Mouse (Mus musculus) bone marrow macrophage, adult 2 months (primary cell): Measurements from ENCODE around the gene Metap1.

Experiments used
- CTCF ChIP-seq: IDR thresholded peaks from 2 replicates; pipeline ENCODE4 v1.5.1; 2012; ENCODE audit warnings: low read depth, mild to moderate bottlenecking, low read length, moderate library complexity
- POLR2A ChIP-seq: IDR thresholded peaks from 2 replicates; pipeline ENCODE4 v1.6.1; 2012; ENCODE audit warnings: mild to moderate bottlenecking, low read depth, low read length, borderline replicate concordance

DNA sequence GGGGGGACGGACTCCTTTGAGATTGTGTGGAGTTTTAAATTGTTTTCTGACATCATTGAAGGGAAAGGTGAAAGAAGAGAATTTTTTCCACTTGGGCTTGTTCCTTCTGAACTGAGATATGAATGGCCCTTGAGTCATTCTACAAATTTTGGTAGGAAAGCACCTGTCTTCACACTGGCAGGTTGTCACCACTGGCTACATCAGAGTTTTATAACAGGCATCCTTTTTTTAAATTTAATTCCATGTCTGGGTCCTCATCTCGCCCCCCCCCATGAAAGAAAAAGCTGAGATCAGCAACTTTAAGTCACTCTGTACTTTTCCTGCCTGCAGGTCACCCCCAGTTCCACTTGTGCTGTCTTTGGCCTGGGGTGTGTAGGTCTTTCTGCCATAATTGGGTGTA lies 65.7 kb downstream of the Metap1 start:
- TF ChIP-seq POLR2A (no peak), CTCF (no peak)
